Mouse (Mus musculus) E14TG2a.4 (cell line): Measurements from ENCODE around the gene Smpd3.

ENCODE experiments used
- CTCF ChIP-seq: conservative IDR thresholded peaks from 2 replicates; pipeline ENCODE4 v1.5.1; 2014; ENCODE audit warnings: low read length
- NANOG ChIP-seq: IDR thresholded peaks from 2 replicates; pipeline ENCODE4 v1.6.1; 2014; ENCODE audit warnings: borderline replicate concordance, low read length, mixed read lengths
- POU5F1 ChIP-seq: IDR thresholded peaks from 2 replicates; pipeline ENCODE4 v1.6.1; 2014; ENCODE audit warnings: low read length, borderline replicate concordance

DNA sequence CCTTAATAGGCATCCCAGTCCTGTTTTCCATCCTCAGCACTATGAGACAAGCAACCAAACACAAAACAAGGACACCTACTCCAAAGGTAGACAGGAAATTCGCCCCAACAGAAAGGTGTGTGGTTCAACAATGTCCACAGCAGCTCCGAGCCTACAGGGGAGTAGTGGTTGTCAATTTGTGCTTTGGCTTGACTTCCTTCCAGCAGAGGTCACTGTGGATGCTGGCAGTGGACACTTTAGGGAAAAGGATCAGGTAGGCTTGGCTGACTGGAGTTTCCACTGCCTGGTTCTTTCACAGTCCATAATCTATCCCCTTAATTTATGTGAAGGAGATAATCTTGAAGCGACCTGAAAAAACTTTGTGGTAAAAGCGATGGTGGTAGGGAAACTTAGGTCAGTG is 2.6 kb downstream of the Smpd3 start:
- TF ChIP-seq CTCF: no peak
- TF ChIP-seq NANOG: no peak
- TF ChIP-seq POU5F1: no peak
